Mouse (Mus musculus) testis, adult 2 months (tissue): ENCODE results near the gene Manba.

Source experiments
- CTCF ChIP-seq: fragments of 200-500 bp; IDR thresholded peaks from 2 replicates; pipeline ENCODE4 v1.5.1; 2012; ENCODE audit warnings: low read depth, mild to moderate bottlenecking, inconsistent platforms, low read length, moderate library complexity; ENCODE audit not compliant: control insufficient read depth, insufficient read depth, insufficient replicate concordance
- POLR2A ChIP-seq: fragments of 200-500 bp; IDR thresholded peaks from 2 replicates; pipeline ENCODE4 v1.6.1; 2012; ENCODE audit warnings: low read depth, mild to moderate bottlenecking, inconsistent platforms, low read length, moderate library complexity; ENCODE audit not compliant: control insufficient read depth

DNA sequence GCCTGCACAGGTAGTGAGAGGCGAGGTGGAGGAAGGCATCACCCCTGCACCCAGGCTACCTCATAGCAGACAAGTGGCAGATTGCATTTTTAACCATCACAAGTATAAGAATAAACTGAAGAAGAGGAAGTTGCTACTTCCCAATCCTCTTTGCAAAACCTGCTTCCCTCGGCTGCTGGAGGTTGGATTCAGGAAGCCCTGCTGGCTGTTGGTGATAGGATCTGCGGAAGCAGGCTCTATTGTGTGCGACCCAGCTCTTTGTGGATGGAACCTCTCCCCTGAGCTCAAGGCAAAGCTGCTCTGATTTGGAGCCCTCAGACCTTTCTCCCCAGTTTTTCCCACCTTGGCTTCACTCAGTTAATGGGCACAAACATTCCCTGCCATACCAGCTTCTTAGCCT is 111.6 kb downstream of the Manba start:
- TF ChIP-seq POLR2A (no peak), CTCF (no peak)
